ENCODE assay signal across 7 mouse cellular contexts in the genomic region with DNA sequence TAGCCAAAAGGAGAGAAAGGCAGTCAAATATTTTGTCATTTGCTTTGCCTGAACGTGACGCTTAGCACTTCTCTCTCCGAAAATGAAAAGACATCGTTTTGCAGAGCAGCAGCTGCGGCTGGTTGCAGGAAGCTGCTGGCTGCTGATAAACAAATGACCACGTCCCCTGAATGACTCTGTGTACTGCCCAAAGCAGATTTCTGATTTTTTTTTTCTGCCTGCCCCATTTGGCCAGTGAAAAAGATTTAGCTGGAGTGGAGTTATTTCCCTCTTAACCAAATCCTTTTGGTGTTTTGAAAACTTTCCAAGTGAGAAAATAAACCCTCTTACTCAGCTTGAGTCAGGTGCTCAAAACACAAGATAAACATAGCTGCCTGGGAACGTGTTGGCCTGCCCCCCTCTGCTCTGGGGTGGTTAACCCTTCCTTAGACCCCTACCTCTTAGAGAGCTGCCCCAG.
A peak's percentile ranks its signal among the peaks of the same experiment; 100 is the strongest.
DNase-seq lines count a peak whose midpoint lies in the region; ATAC-seq and TF ChIP-seq lines count a peak whose summit lies in the region.

No protein-coding gene starts in this region.

- no peak for TF ChIP-seq POLR2A in myocyte (IDR thresholded peaks at IDR 0.05; ENCODE audit: insufficient read length, low read depth)

- no peaks in the 10 kb centered on the region for H3K9me3 ChIP-seq in embryonic facial prominence, embryonic 14.5 days (ENCODE audit: control insufficient read depth, low read length)

- 14% methylated on average over 7 of the region's 7 CpGs for WGBS in embryonic facial prominence, embryonic 14.5 days

- peak; percentile 26 to 27 for DNase-seq in left cerebral cortex, adult 2 months (ENCODE audit: extremely low spot score in 1 of 2, low spot score in 2 of 2)
- no peak for DNase-seq in left cerebral cortex, postnatal 4 days
- peak; percentile 55 for DNase-seq in embryonic facial prominence, embryonic 14.5 days (ENCODE audit: low spot score)
- DNase-seq in heart, postnatal 14 days: peak; percentile 35 to 40
- DNase-seq in T-cell, adult 2 months (ENCODE audit: low spot score): no peak
- no peak for DNase-seq in thymus, adult 18-20 months

- no peaks in the 10 kb centered on the region for H3K27me3 ChIP-seq in embryonic facial prominence, embryonic 14.5 days (replicated peaks; ENCODE audit: control insufficient read depth, insufficient read depth, low read length)
- H3K27me3 ChIP-seq in myocyte (ENCODE audit: control insufficient read depth, insufficient read depth, insufficient read length): no peaks in the 10 kb centered on the region

- no peaks in the 10 kb centered on the region for H3K36me3 ChIP-seq in embryonic facial prominence, embryonic 14.5 days (ENCODE audit: control insufficient read depth, insufficient read depth, low read length)
- H3K36me3 ChIP-seq in myocyte (ENCODE audit: control insufficient read depth, insufficient read depth): no peaks in the 10 kb centered on the region

- peaks cover 10% of the 10 kb centered on the region for H3K4me1 ChIP-seq in embryonic facial prominence, embryonic 14.5 days (ENCODE audit: control insufficient read depth, insufficient read depth, low read length)

- no peak overlapping the region for H3K4me3 ChIP-seq in left cerebral cortex, adult 2 months
- no peak overlapping the region for H3K4me3 ChIP-seq in embryonic facial prominence, embryonic 14.5 days (ENCODE audit: low read depth, low read length)
- H3K4me3 ChIP-seq in myocyte: no peak overlapping the region

- H3K4me2 ChIP-seq in embryonic facial prominence, embryonic 14.5 days (ENCODE audit: low read depth, low read length): peak overlapping the region; percentile 4; the same call in 1 of the 2 replicates
- peak overlapping the region; percentile 94 for H3K4me2 ChIP-seq in myocyte (ENCODE audit: low read depth)

- no peak for TF ChIP-seq CTCF in left cerebral cortex, adult 2 months (IDR thresholded peaks at IDR 0.05)

- peak; percentile 41; the same call in 1 of the 2 replicates for ATAC-seq in embryonic facial prominence, embryonic 14.5 days (ENCODE audit: low read depth)

- H3ac ChIP-seq in myocyte (ENCODE audit: control insufficient read depth, insufficient read length): no peak overlapping the region

- no peaks in the 10 kb centered on the region for H3K79me2 ChIP-seq in myocyte (ENCODE audit: control insufficient read depth, insufficient read depth)

- intact Hi-C loops in left cerebral cortex, adult 2 months (cut with DNase I): no loop called here
- intact Hi-C loops in left cerebral cortex, postnatal 4 days (cut with DNase I): no loop called here
- intact Hi-C loops in heart, postnatal 14 days (cut with DNase I): loop anchor here (5.0 kb wide), 1 partner anchor 164 kb away; no protein-coding TSS in a partner anchor

- no peak overlapping the region for H3K9ac ChIP-seq in embryonic facial prominence, embryonic 14.5 days (ENCODE audit: low read depth, low read length)

- H3K27ac ChIP-seq in left cerebral cortex, adult 2 months: peak overlapping the region; percentile 50; the same call in 1 of the 2 replicates
- no peak overlapping the region for H3K27ac ChIP-seq in embryonic facial prominence, embryonic 14.5 days (replicated peaks; ENCODE audit: low read depth, low read length)

TF ChIP-seq in myocyte, 11 proteins besides CTCF, POLR2A, EP300 and RAD21:
- TF ChIP-seq USF1 (IDR thresholded peaks at IDR 0.05; ENCODE audit: low read depth) (peak; percentile 49), MYOG (IDR thresholded peaks at IDR 0.05; ENCODE audit: control insufficient read depth in 1 of 3, insufficient read depth in 1 of 3, insufficient read length in 2 of 3, low read depth in 2 of 3) (peak in 2 of 3 experiments; percentile 24 to 55), TCF12 (IDR thresholded peaks at IDR 0.05; ENCODE audit: insufficient read depth, poor library complexity, severe bottlenecking) (no peak), CEBPB (IDR thresholded peaks at IDR 0.05; ENCODE audit: insufficient read depth, poor library complexity, severe bottlenecking) (no peak), MYOD1 (IDR thresholded peaks at IDR 0.05; ENCODE audit: control insufficient read depth in 1 of 3, insufficient read length in 2 of 3, low read depth in 2 of 3) (peak in 2 of 3 experiments; percentile 52 to 63)

Comparison
In these comparisons a context has a peak if more than half of its experiments do, and no peak if none do; other contexts are left out.
1. DNase-seq: peak in left cerebral cortex, adult 2 months (2 of 2), embryonic facial prominence, embryonic 14.5 days (single experiment) and heart, postnatal 14 days (2 of 2); none in left cerebral cortex, postnatal 4 days (single experiment), T-cell, adult 2 months (single experiment) and thymus, adult 18-20 months (0 of 2).